Mouse (Mus musculus): ENCODE data around the gene Ttn. TPM values are rescaled to one million over a fixed set of nuclear protein-coding genes. Genes with fewer than 3 reads are reported as not detected.

Gene Ttn
- polyA plus RNA-seq, 1 experiment = 0.10 TPM

GRCm38 (mm10) chr2:76885855-76886254 is 96.5 kb downstream of the Ttn start:
- no peaks in the 10 kb centered on the region for H3K4me1 ChIP-seq (ENCODE audit: control insufficient read depth, insufficient read depth, low read length)
- no peak overlapping the region for H3K4me3 ChIP-seq (ENCODE audit: insufficient read depth, low read length)
- TF ChIP-seq POLR2A (IDR thresholded peaks at IDR 0.05; ENCODE audit: extremely low read depth, insufficient read depth, low read length) = no peak
- TF ChIP-seq CTCF (IDR thresholded peaks at IDR 0.05; ENCODE audit: extremely low read depth, insufficient read depth, low read length) = no peak
- no peak overlapping the region for H3K27ac ChIP-seq (ENCODE audit: insufficient read depth, low read length)

- no peaks in the 10 kb centered on the region for H3K4me1 ChIP-seq (ENCODE audit: control insufficient read depth, insufficient read depth, low read length)
- no peak overlapping the region for H3K27ac ChIP-seq (ENCODE audit: insufficient read depth, low read length)
- H3K4me3 ChIP-seq (ENCODE audit: insufficient read depth, low read length) = no peak overlapping the region
- TF ChIP-seq CTCF (IDR thresholded peaks at IDR 0.05; ENCODE audit: extremely low read depth, insufficient read depth, low read length) (no peak), POLR2A (IDR thresholded peaks at IDR 0.05; ENCODE audit: extremely low read depth, insufficient read depth, low read length) (no peak)
Observed at GRCm38 (mm10) chr2:76881406-76881805, 100.9 kb downstream of the Ttn start.

- TF ChIP-seq CTCF (IDR thresholded peaks at IDR 0.05; ENCODE audit: extremely low read depth, insufficient read depth, low read length) = no peak
- TF ChIP-seq POLR2A (IDR thresholded peaks at IDR 0.05; ENCODE audit: extremely low read depth, insufficient read depth, low read length) = no peak
- no peak overlapping the region for H3K27ac ChIP-seq (ENCODE audit: insufficient read depth, low read length)
- no peak overlapping the region for H3K4me3 ChIP-seq (ENCODE audit: insufficient read depth, low read length)
- no peaks in the 10 kb centered on the region for H3K4me1 ChIP-seq (ENCODE audit: control insufficient read depth, insufficient read depth, low read length)
Observed at GRCm38 (mm10) chr2:76875587-76875986, 106.8 kb downstream of the Ttn start.

DNA sequence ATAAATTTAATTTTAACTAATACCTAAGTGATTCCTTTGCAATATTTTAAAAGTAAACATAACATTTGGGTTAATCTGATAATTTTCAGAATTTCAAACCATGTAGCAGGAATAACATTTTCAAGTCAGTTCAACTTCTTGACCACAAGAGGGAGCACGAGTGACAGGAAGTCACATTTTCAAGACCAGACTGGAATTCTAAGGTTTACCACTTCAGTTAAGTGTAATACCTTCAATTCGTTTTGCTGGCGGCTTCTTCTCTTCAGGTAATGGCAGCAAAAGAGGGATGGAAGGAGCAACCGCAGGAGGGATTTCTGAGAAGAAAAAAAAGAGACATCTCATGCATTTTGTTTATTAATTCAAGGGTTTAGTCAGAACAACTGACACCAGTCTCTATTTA is 115.4 kb downstream of the Ttn start:
- no peak overlapping the region for H3K27ac ChIP-seq (ENCODE audit: insufficient read depth, low read length)
- peak; percentile 22; the same call in 1 of the 2 replicates for TF ChIP-seq CTCF (IDR thresholded peaks at IDR 0.05; ENCODE audit: extremely low read depth, insufficient read depth, low read length)
- TF ChIP-seq POLR2A (IDR thresholded peaks at IDR 0.05; ENCODE audit: extremely low read depth, insufficient read depth, low read length) = no peak
- no peak overlapping the region for H3K4me3 ChIP-seq (ENCODE audit: insufficient read depth, low read length)
- H3K4me1 ChIP-seq (ENCODE audit: control insufficient read depth, insufficient read depth, low read length) = no peaks in the 10 kb centered on the region

DNA sequence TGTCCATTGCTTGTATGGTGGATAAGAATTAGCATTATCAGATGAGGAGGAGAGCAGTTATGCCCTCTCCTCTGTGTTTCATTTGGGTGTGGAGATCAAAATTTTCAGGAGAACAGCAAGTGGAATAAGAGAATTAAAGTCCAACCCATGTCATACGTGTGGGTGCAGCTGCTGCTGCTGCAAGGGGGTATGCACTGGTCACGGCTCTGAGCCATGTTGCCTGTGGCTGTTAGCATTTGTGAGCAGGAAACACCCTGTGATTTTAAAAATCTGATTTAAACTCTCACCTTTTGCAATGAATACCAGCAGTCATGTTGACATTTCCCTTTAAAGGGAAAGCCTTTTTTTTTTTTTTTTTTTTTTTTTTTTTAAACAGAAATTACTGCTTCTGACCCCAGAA is 116.8 kb downstream of the Ttn start:
- H3K4me3 ChIP-seq (ENCODE audit: insufficient read depth, low read length) = no peak overlapping the region
- TF ChIP-seq POLR2A (IDR thresholded peaks at IDR 0.05; ENCODE audit: extremely low read depth, insufficient read depth, low read length) (no peak), CTCF (IDR thresholded peaks at IDR 0.05; ENCODE audit: extremely low read depth, insufficient read depth, low read length) (no peak)
- H3K4me1 ChIP-seq (ENCODE audit: control insufficient read depth, insufficient read depth, low read length) = no peaks in the 10 kb centered on the region
- no peak overlapping the region for H3K27ac ChIP-seq (ENCODE audit: insufficient read depth, low read length)

DNA sequence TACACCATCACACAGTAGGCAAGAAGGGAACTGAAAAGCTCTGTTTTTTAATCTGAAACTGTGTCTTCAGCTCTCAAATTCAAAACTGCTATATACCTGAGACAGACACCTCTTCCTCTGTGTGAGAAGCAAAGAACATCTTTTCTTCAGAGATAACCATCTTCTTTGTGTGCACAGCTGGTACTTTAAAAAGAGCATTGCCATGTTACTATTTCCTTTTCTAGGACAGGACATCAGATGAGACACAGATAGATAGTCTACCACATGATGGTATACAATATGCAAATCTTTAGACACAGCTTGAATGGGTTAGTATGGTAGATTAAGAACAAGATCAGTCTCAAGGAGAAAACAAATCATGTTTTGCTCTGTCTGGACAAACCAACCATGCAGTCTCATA is 121.0 kb downstream of the Ttn start:
- Histone ChIP-seq H3K4me3 (ENCODE audit: insufficient read depth, low read length) (no peak overlapping the region), H3K4me1 (ENCODE audit: control insufficient read depth, insufficient read depth, low read length) (no peaks in the 10 kb centered on the region), H3K27ac (ENCODE audit: insufficient read depth, low read length) (no peak overlapping the region)
- no peak for TF ChIP-seq CTCF (IDR thresholded peaks at IDR 0.05; ENCODE audit: extremely low read depth, insufficient read depth, low read length)
- no peak for TF ChIP-seq POLR2A (IDR thresholded peaks at IDR 0.05; ENCODE audit: extremely low read depth, insufficient read depth, low read length)

DNA sequence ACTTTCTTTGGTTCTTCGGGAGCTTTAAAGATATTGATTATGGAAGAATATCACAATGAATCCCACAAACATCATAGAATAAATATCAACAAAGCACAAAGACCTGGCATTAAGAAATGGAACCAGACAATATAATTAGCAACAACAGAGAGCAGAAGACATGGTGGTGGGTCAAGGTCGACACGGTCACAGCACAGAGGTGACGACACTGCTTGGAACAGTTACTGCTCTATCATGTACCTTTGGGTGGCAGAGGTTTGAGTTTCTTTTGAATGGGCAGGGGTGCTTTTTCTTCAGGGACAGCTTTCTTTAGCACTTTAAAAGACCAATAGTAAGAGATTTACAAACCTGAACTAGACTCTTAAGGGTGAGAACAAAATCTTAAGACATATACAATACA is 132.3 kb downstream of the Ttn start:
- no peak overlapping the region for H3K4me3 ChIP-seq (ENCODE audit: insufficient read depth, low read length)
- H3K4me1 ChIP-seq (ENCODE audit: control insufficient read depth, insufficient read depth, low read length) = no peaks in the 10 kb centered on the region
- no peak overlapping the region for H3K27ac ChIP-seq (ENCODE audit: insufficient read depth, low read length)
- TF ChIP-seq POLR2A (IDR thresholded peaks at IDR 0.05; ENCODE audit: extremely low read depth, insufficient read depth, low read length) (no peak), CTCF (IDR thresholded peaks at IDR 0.05; ENCODE audit: extremely low read depth, insufficient read depth, low read length) (no peak)

DNA sequence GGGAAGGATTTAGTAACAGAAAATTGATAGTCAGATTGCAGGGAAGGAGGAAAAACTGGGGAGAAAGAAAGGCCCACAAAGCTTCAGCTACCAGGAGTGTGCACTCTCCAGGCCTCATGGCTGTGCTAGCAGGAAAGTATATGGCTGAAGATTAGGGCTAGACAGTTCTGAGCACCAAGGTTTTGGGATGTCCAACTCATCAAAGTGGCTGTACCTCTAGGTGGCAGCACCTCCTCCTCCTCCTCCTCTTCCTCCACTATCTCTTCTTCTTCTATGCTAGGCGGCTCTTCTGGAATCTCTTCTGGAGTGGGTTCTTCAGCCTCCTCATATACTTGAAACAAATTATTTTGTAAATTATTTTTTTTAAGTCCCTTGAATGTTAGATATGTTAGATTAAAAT is 139.2 kb downstream of the Ttn start:
- H3K4me1 ChIP-seq (ENCODE audit: control insufficient read depth, insufficient read depth, low read length) = no peaks in the 10 kb centered on the region
- H3K27ac ChIP-seq (ENCODE audit: insufficient read depth, low read length) = no peak overlapping the region
- TF ChIP-seq CTCF (IDR thresholded peaks at IDR 0.05; ENCODE audit: extremely low read depth, insufficient read depth, low read length) (no peak), POLR2A (IDR thresholded peaks at IDR 0.05; ENCODE audit: extremely low read depth, insufficient read depth, low read length) (no peak)
- H3K4me3 ChIP-seq (ENCODE audit: insufficient read depth, low read length) = no peak overlapping the region

- Histone ChIP-seq H3K27ac (ENCODE audit: insufficient read depth, low read length) (no peak overlapping the region), H3K4me1 (ENCODE audit: control insufficient read depth, insufficient read depth, low read length) (no peaks in the 10 kb centered on the region), H3K4me3 (ENCODE audit: insufficient read depth, low read length) (no peak overlapping the region)
- TF ChIP-seq CTCF (IDR thresholded peaks at IDR 0.05; ENCODE audit: extremely low read depth, insufficient read depth, low read length) (no peak), POLR2A (IDR thresholded peaks at IDR 0.05; ENCODE audit: extremely low read depth, insufficient read depth, low read length) (no peak)
Observed at GRCm38 (mm10) chr2:76820472-76820871, 161.9 kb downstream of the Ttn start.

DNA sequence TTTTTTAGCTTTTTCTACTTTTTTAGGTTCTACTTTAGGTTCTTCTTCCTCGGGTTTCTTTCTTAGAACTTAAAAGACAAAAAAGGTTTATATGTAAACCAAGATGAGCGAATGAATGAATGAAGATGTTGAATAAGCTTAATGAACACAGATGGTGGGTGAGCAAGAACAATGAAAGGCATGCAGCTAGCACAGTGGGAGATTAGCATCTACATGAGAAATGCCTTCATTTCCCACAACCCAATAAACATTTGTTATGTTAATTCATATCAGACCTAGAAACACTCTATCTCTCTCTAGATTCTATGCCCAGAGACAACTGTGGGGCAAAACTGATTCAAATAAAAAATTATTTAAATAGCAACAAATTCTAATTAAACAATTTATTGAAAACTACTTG is 164.6 kb downstream of the Ttn start:
- H3K4me1 ChIP-seq (ENCODE audit: control insufficient read depth, insufficient read depth, low read length) = no peaks in the 10 kb centered on the region
- TF ChIP-seq POLR2A (IDR thresholded peaks at IDR 0.05; ENCODE audit: extremely low read depth, insufficient read depth, low read length) (no peak), CTCF (IDR thresholded peaks at IDR 0.05; ENCODE audit: extremely low read depth, insufficient read depth, low read length) (no peak)
- no peak overlapping the region for H3K4me3 ChIP-seq (ENCODE audit: insufficient read depth, low read length)
- H3K27ac ChIP-seq (ENCODE audit: insufficient read depth, low read length) = no peak overlapping the region

All from cortical plate, adult 2 months (tissue).